Mouse (Mus musculus) kidney, embryonic 16.5 days (tissue): Measurements from ENCODE around the gene Exph5. TPM values are rescaled to one million over a fixed set of nuclear protein-coding genes. Genes with fewer than 3 reads are reported as not detected.

Experiments used
- ATAC-seq: fragments of 200-750 bp; cut with Nextera tagmentation; 2 replicates; pipeline ENCODE4 v1.8.0; 2017; ENCODE audit warnings: moderate TSS enrichment; ENCODE audit not compliant: low FRiP score, low TSS enrichment
- H3K27ac ChIP-seq: fragments of 300-500 bp; sonication (generic); 2 replicates; pipeline ENCODE4 v1.5.1; 2014; ENCODE audit warnings: low read length
- H3K27me3 ChIP-seq: fragments of 300-500 bp; sonication (generic); 2 replicates; pipeline ENCODE4 v1.6.1; 2014; ENCODE audit warnings: low read length, control low read depth, mixed read lengths; ENCODE audit not compliant: insufficient read depth
- H3K36me3 ChIP-seq: fragments of 300-500 bp; sonication (generic); 2 replicates; pipeline ENCODE4 v1.6.1; 2014; ENCODE audit warnings: low read length, control low read depth, mixed read lengths; ENCODE audit not compliant: insufficient read depth
- H3K4me1 ChIP-seq: fragments of 300-500 bp; sonication (generic); 2 replicates; pipeline ENCODE4 v1.6.1; 2014; ENCODE audit warnings: low read length, control low read depth, mixed read lengths; ENCODE audit not compliant: insufficient read depth
- H3K4me2 ChIP-seq: fragments of 300-500 bp; sonication (generic); replicated peaks from 2 replicates; pipeline ENCODE4 v1.6.1; 2014; ENCODE audit warnings: low read depth, low read length
- H3K4me3 ChIP-seq: fragments of 300-500 bp; sonication (generic); 2 replicates; pipeline ENCODE4 v1.5.1; 2014; ENCODE audit warnings: mild to moderate bottlenecking, low read length
- H3K9ac ChIP-seq: fragments of 300-500 bp; sonication (generic); replicated peaks from 2 replicates; pipeline ENCODE4 v1.6.1; 2014; ENCODE audit warnings: low read length
- H3K9me3 ChIP-seq: fragments of 300-500 bp; sonication (generic); 2 replicates; pipeline ENCODE4 v1.6.1; 2016; ENCODE audit warnings: low read length, control low read depth
- WGBS: fragments of 180-500 bp; shearing (Covaris S2); extraction: QIAGEN DNeasy Blood & Tissue Kit; methylation state at CpG from one replicate; pipeline ENCODE4 v1.1.7; 2014; 5-methylcytosine and 5-hydroxymethylcytosine counted together
- polyA plus RNA-seq: library from polyadenylated mRNA; unstranded; fragments of >200 nt; fragmentation: Nextera tagmentation; extraction: Ambion mirVana; gene quantifications from 2 replicates; pipeline ENCODE4 v1.2.1, GENCODE M21; 2015

Gene Exph5
- polyA plus RNA-seq, 1 experiment from 2014 or later, result 2.2 TPM

DNA sequence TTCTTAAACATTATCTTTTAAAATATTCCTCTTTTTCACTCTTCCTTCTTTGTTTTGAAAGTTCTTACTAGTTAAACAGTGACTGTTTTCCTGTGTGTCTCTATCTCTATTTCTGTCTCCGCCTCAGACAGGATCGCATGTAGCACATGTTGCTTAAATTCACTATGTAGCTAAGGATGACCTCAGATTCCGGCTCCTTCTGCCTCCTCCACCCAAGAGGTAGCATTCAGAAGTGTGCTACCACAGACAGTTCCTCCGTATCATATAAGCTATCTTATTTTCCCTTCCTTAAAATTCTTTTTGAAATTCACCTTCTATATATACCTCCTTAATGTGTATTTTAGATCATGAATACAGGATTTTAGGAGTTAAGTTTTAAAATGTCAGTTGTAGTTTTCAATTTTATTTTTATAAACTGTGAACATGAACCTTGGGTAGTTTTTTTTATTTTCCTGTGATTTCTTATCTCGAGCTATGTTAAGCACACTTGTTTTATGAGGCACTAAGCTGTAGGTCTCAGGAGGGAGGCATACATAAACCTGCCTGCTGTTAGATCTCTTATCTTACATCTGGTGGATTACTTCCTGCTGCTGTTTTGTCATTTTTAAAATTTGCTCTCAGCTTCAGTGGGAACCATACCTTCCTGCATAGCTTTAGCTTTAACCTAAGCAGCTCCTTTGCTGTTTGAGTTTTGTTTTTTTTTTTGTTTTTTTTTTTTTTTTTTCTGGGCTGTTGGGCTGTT lies 30.0 kb upstream of the Exph5 start:
- Histone ChIP-seq H3K27me3 (no peaks in the 10 kb centered on the region), H3K36me3 (no peaks in the 10 kb centered on the region), H3K9me3 (no peaks in the 10 kb centered on the region), H3K9ac (0 out of 2 replicates have a peak overlapping the region, but pooled peaks have one; percentile 16), H3K27ac (peak overlapping the region; percentile 92), H3K4me3 (no peak overlapping the region), H3K4me1 (peaks cover 12% of the 10 kb centered on the region), H3K4me2 (peak overlapping the region; percentile 4; the same call in 1 of the 2 replicates)
- ATAC-seq, result peak; percentile 69; the same call in 1 of the 2 replicates
- 22% methylated on average over 5 of the region's 5 CpGs for WGBS

- Histone ChIP-seq H3K27me3 (no peaks in the 10 kb centered on the region), H3K4me2 (peak overlapping the region; percentile 4; the same call in 1 of the 2 replicates), H3K27ac (peak overlapping the region; percentile 92), H3K9me3 (no peaks in the 10 kb centered on the region), H3K36me3 (no peaks in the 10 kb centered on the region), H3K4me1 (peaks cover 12% of the 10 kb centered on the region), H3K4me3 (no peak overlapping the region), H3K9ac (no peak overlapping the region)
- no peak for ATAC-seq
- WGBS, result 25% methylated on average over 5 of the region's 5 CpGs
These were observed 29.3 kb upstream of the Exph5 start for GRCm38 (mm10) chr9:53272207-53272606.

GRCm38 (mm10) chr9:53272714-53273113 lies 28.8 kb upstream of the Exph5 start:
- Histone ChIP-seq H3K27me3 (no peaks in the 10 kb centered on the region), H3K27ac (peak overlapping the region; percentile 92), H3K9ac (no peak overlapping the region), H3K4me3 (no peak overlapping the region), H3K36me3 (no peaks in the 10 kb centered on the region), H3K4me2 (no peak overlapping the region), H3K4me1 (peaks cover 12% of the 10 kb centered on the region), H3K9me3 (no peaks in the 10 kb centered on the region)
- ATAC-seq, result no peak
- WGBS, result 64% methylated on average over 4 of the region's 4 CpGs

GRCm38 (mm10) chr9:53276381-53276780 lies 25.1 kb upstream of the Exph5 start:
- no peak for ATAC-seq
- Histone ChIP-seq H3K4me1 (peaks cover 7% of the 10 kb centered on the region), H3K4me3 (no peak overlapping the region), H3K4me2 (no peak overlapping the region), H3K9ac (no peak overlapping the region), H3K27ac (no peak overlapping the region), H3K27me3 (no peaks in the 10 kb centered on the region), H3K36me3 (no peaks in the 10 kb centered on the region), H3K9me3 (no peaks in the 10 kb centered on the region)
- WGBS, result 86% methylated on average over 1 of the region's 1 CpGs

- H3K4me3 ChIP-seq, result no peak overlapping the region
- H3K27me3 ChIP-seq, result no peaks in the 10 kb centered on the region
- no peaks in the 10 kb centered on the region for H3K4me1 ChIP-seq
- no peaks in the 10 kb centered on the region for H3K9me3 ChIP-seq
- no peaks in the 10 kb centered on the region for H3K36me3 ChIP-seq
- no peak overlapping the region for H3K9ac ChIP-seq
- no peak for ATAC-seq
- H3K27ac ChIP-seq, result no peak overlapping the region
- H3K4me2 ChIP-seq, result no peak overlapping the region
- WGBS, result 99% methylated on average over 2 of the region's 2 CpGs
These were observed 22.5 kb upstream of the Exph5 start for GRCm38 (mm10) chr9:53278997-53279396.

DNA sequence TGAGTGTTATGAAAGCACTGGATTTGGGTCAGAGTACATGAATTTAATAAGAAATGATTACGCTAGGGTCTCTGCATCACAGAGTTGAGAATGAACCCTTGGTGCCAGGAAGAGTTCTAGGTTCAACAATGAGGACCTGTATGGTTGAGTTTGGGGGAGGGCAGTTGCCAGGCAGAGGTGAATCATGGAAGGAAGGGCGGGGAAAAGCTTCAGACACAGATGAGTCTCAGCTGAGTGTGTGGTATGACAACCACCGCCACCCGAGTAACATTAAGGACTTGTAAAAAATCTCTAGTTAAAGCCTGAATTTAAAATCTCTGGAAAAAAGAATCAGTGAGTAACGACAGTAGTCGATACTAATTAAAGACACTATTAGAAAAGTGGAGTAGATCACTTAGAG lies 14.7 kb upstream of the Exph5 start:
- WGBS, result 88% methylated on average over 6 of the region's 6 CpGs

DNA sequence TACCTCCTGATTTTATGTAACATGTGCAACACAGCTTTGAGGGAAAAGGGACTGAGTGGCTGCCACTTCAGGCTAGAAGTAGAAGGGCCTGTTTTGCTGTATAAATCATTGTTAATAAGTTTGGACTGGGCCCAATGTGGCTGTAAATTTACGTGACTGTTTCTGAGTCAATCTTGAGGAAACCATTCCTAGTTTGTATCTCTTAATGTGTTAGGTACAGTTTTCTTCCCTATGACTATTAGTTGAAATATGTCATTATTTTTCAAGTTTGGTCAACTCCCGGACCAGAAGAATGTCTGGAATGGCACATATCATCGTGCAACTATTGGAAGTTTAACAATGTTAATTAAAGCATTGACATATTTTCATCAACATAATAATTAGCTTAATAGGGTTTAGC lies 11.5 kb upstream of the Exph5 start:
- H3K9ac ChIP-seq, result no peak overlapping the region
- H3K9me3 ChIP-seq, result no peaks in the 10 kb centered on the region
- H3K4me1 ChIP-seq, result no peaks in the 10 kb centered on the region
- 53% methylated on average over 3 of the region's 3 CpGs for WGBS
- H3K4me3 ChIP-seq, result no peak overlapping the region
- H3K4me2 ChIP-seq, result no peak overlapping the region
- no peaks in the 10 kb centered on the region for H3K36me3 ChIP-seq
- ATAC-seq, result no peak
- no peak overlapping the region for H3K27ac ChIP-seq
- no peaks in the 10 kb centered on the region; the same call in 1 of the 2 replicates for H3K27me3 ChIP-seq

More for the DNA sequence above, 14.7 kb upstream of the Exph5 start:
- Histone ChIP-seq H3K4me3 (no peak overlapping the region), H3K9me3 (no peaks in the 10 kb centered on the region), H3K36me3 (no peaks in the 10 kb centered on the region), H3K4me1 (0 out of 2 replicates have a peak, but pooled peaks cover 2% of the 10 kb centered on the region), H3K9ac (no peak overlapping the region), H3K27me3 (no peaks in the 10 kb centered on the region), H3K4me2 (no peak overlapping the region), H3K27ac (no peak overlapping the region)
- no peak for ATAC-seq

DNA sequence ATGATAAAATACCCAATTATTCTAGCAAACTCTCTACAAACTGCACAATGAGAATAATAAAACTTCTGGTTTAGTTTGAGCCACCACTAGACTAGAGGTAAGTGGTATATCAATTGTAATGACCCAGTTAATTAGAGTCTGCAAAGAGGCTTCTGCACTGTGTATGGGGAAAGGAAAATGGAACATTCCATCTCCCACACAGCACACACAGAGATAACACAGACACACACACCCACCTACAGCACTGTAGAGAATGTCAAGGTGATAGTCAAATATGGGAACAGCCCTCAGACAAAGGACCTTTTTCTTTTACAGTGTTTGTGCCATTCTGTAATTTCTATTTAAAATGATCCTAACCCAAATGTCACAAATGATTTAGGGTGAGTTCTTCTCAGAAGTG lies 8.6 kb upstream of the Exph5 start:
- no peaks in the 10 kb centered on the region; the same call in 1 of the 2 replicates for H3K27me3 ChIP-seq
- H3K4me3 ChIP-seq, result no peak overlapping the region
- H3K4me2 ChIP-seq, result no peak overlapping the region
- H3K27ac ChIP-seq, result no peak overlapping the region
- H3K36me3 ChIP-seq, result no peaks in the 10 kb centered on the region
- H3K4me1 ChIP-seq, result no peaks in the 10 kb centered on the region
- no peak for ATAC-seq
- no peaks in the 10 kb centered on the region for H3K9me3 ChIP-seq
- H3K9ac ChIP-seq, result no peak overlapping the region

GRCm38 (mm10) chr9:53301801-53302311 lies 386 bp downstream of the Exph5 start:
- no peaks in the 10 kb centered on the region for H3K27me3 ChIP-seq
- peak overlapping the region; percentile 45 for H3K27ac ChIP-seq
- 4% methylated on average over 19 of the region's 19 CpGs for WGBS
- peaks cover 14% of the 10 kb centered on the region for H3K4me1 ChIP-seq
- peak overlapping the region; percentile 54 for H3K4me3 ChIP-seq
- peak overlapping the region; percentile 88 for H3K4me2 ChIP-seq
- no peaks in the 10 kb centered on the region for H3K9me3 ChIP-seq
- no peaks in the 10 kb centered on the region for H3K36me3 ChIP-seq
- peak; percentile 80; the same call in 1 of the 2 replicates for ATAC-seq
- H3K9ac ChIP-seq, result peak overlapping the region; percentile 67

GRCm38 (mm10) chr9:53302415-53302814 lies 945 bp downstream of the Exph5 start:
- Histone ChIP-seq H3K4me2 (peak overlapping the region; percentile 88), H3K4me3 (peak overlapping the region; percentile 54), H3K36me3 (no peaks in the 10 kb centered on the region), H3K4me1 (peaks cover 14% of the 10 kb centered on the region), H3K27me3 (no peaks in the 10 kb centered on the region), H3K9ac (peak overlapping the region; percentile 67; the same call in 1 of the 2 replicates), H3K27ac (no peak overlapping the region), H3K9me3 (no peaks in the 10 kb centered on the region)
- no peak for ATAC-seq
- WGBS, result 61% methylated on average over 5 of the region's 5 CpGs
